14 mouse cellular contexts compared by ENCODE assay signal in genomic region chr13:24154281-24155061, GRCm38 (mm10).
"Had no signal": no experiment of that assay in that cellular context is flagged by ENCODE, and none has a peak within 500 bp of the region (broad histone marks: within the 10 kb centered on the region; RNA-seq: fewer than 3 reads in every experiment).

No protein-coding gene starts in this region.

- H3K4me1 ChIP-seq: intestine, embryonic 15.5 days had no signal

- ATAC-seq: intestine, embryonic 15.5 days; midbrain, embryonic 15.5 days had no signal

- DNase-seq: kidney, adult 2 months; kidney, postnatal 36 days; layer of hippocampus, adult 9-11 months; layer of hippocampus, postnatal 36 days; lung, adult 18-20 months; retina, postnatal 1 day; right cerebral cortex, postnatal 4 days; thymus, adult 2 months; thymus, postnatal 25 days had no signal

- H3K4me2 ChIP-seq: intestine, embryonic 15.5 days; kidney, embryonic 15.5 days; limb, embryonic 13.5 days; midbrain, embryonic 15.5 days; neural tube, embryonic 13.5 days had no signal

- H3K36me3 ChIP-seq: intestine, embryonic 15.5 days; midbrain, embryonic 15.5 days; neural tube, embryonic 13.5 days had no signal

- H3K9me3 ChIP-seq: intestine, embryonic 15.5 days; kidney, embryonic 15.5 days; limb, embryonic 13.5 days; midbrain, embryonic 15.5 days; neural tube, embryonic 13.5 days had no signal

- H3K4me3 ChIP-seq: intestine, embryonic 15.5 days; kidney, embryonic 15.5 days; limb, embryonic 13.5 days; midbrain, embryonic 15.5 days; neural tube, embryonic 13.5 days had no signal

- H3K9ac ChIP-seq: intestine, embryonic 15.5 days; kidney, embryonic 15.5 days; limb, embryonic 13.5 days; midbrain, embryonic 15.5 days; neural tube, embryonic 13.5 days had no signal

- H3K27me3 ChIP-seq: intestine, embryonic 15.5 days; kidney, embryonic 15.5 days; limb, embryonic 13.5 days; midbrain, embryonic 15.5 days; neural tube, embryonic 13.5 days had no signal

- H3K27ac ChIP-seq: intestine, embryonic 15.5 days; kidney, embryonic 15.5 days; limb, embryonic 13.5 days; midbrain, embryonic 15.5 days; neural tube, embryonic 13.5 days had no signal
